ENCODE assay signal across 11 mouse cellular contexts in the genomic region with DNA sequence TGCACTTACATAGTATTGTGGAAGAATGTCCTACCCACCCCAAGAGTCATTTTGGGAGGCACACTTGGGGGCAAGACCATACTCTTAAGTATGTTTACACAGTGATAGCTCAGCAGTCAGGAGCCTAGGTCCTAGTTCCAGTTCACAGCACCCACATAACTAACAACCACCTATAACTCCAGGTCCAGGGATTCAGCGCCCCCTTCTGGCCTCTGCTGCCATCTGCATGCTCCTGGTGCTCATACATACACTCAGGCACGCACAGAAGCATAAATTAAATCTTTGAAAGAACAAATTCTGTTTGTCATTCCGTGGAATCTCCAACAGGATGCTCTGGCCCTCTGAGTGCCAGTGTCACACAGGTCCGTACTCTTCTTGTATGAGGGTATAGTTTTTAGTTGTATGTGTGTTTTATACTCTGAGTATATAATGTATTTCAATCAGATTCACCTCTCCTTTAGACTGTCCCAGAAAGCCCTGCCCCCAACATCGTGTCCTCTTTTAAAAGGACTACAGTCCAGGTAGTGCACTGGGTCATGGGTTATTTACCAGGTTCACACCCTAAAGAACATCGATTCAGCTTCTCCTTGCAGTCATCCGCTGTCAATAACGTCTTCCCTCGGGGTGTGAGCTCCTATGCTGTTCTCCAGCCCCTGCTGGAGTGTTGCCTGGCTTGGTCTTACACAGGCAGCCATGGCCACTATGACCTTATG.
DNase-seq lines count a peak whose midpoint lies in the region; ATAC-seq and TF ChIP-seq lines count a peak whose summit lies in the region.
"Had no signal": no experiment of that assay in that cellular context is flagged by ENCODE, and none has a peak within 500 bp of the region (broad histone marks: within the 10 kb centered on the region; RNA-seq: fewer than 3 reads in every experiment).

No protein-coding gene starts in this region.

- no peak for DNase-seq in hindbrain, embryonic 10.5 days (ENCODE audit: low spot score)
- no peak for DNase-seq in lung, postnatal 0 days (ENCODE audit: low spot score)
- DNase-seq in lung, adult 18-20 months: no peak
- DNase-seq in ES-E14 (ENCODE audit: low read depth, low spot score): no peak
- no peak for DNase-seq in midbrain, postnatal 0 days (ENCODE audit: low spot score)
- no peak for DNase-seq in limb, embryonic 10.5 days (ENCODE audit: low spot score)
- DNase-seq: kidney, adult 18-20 months; right cerebral cortex, postnatal 25 days had no signal

- H3K27ac ChIP-seq in hindbrain, embryonic 15.5 days (replicated peaks): no peak overlapping the region
- H3K27ac ChIP-seq in hindbrain, embryonic 10.5 days: no peak overlapping the region
- no peak overlapping the region for H3K27ac ChIP-seq in lung, postnatal 0 days (ENCODE audit: low read length)
- H3K27ac ChIP-seq in ES-E14 (ENCODE audit: insufficient read depth, low read depth, low read length, poor library complexity, severe bottlenecking): no peak overlapping the region
- H3K27ac ChIP-seq in midbrain, postnatal 0 days (ENCODE audit: low read depth, low read length): no peak overlapping the region
- no peak overlapping the region for H3K27ac ChIP-seq in limb, embryonic 10.5 days
- H3K27ac ChIP-seq: embryonic facial prominence, embryonic 12.5 days; heart, embryonic 15.5 days had no signal

- no peak overlapping the region for H3K4me3 ChIP-seq in hindbrain, embryonic 15.5 days
- H3K4me3 ChIP-seq in hindbrain, embryonic 10.5 days: no peak overlapping the region
- H3K4me3 ChIP-seq in lung, postnatal 0 days (ENCODE audit: low read depth, low read length): no peak overlapping the region
- no peak overlapping the region for H3K4me3 ChIP-seq in ES-E14 (ENCODE audit: insufficient read depth in 1 of 2, low read depth in 1 of 2, low read length in 2 of 2, poor library complexity in 1 of 2, severe bottlenecking in 1 of 2)
- no peak overlapping the region for H3K4me3 ChIP-seq in midbrain, postnatal 0 days (ENCODE audit: low read depth, low read length)
- H3K4me3 ChIP-seq in limb, embryonic 10.5 days: no peak overlapping the region
- H3K4me3 ChIP-seq: embryonic facial prominence, embryonic 12.5 days; heart, embryonic 15.5 days had no signal

- H3K4me2 ChIP-seq in hindbrain, embryonic 15.5 days: no peak overlapping the region
- no peak overlapping the region for H3K4me2 ChIP-seq in lung, postnatal 0 days (replicated peaks; ENCODE audit: low read depth, low read length)
- H3K4me2 ChIP-seq in midbrain, postnatal 0 days (ENCODE audit: low read depth, low read length, poor library complexity, severe bottlenecking): no peak overlapping the region
- H3K4me2 ChIP-seq: embryonic facial prominence, embryonic 12.5 days; heart, embryonic 15.5 days had no signal

- no peak for TF ChIP-seq EP300 in lung, postnatal 0 days (IDR thresholded peaks at IDR 0.05)

- no peaks in the 10 kb centered on the region for H3K36me3 ChIP-seq in hindbrain, embryonic 15.5 days
- H3K36me3 ChIP-seq in hindbrain, embryonic 10.5 days: no peaks in the 10 kb centered on the region
- H3K36me3 ChIP-seq in lung, postnatal 0 days (ENCODE audit: insufficient read depth, low read length): no peaks in the 10 kb centered on the region
- no peaks in the 10 kb centered on the region for H3K36me3 ChIP-seq in ES-E14 (ENCODE audit: control insufficient read depth, insufficient read depth, low read length, poor library complexity, severe bottlenecking)
- H3K36me3 ChIP-seq in midbrain, postnatal 0 days (ENCODE audit: insufficient read depth, low read length): no peaks in the 10 kb centered on the region
- H3K36me3 ChIP-seq in limb, embryonic 10.5 days: peaks cover 3% of the 10 kb centered on the region; the same call in 1 of the 2 replicates
- H3K36me3 ChIP-seq: embryonic facial prominence, embryonic 12.5 days; heart, embryonic 15.5 days had no signal

- H3K9me3 ChIP-seq in hindbrain, embryonic 15.5 days: no peaks in the 10 kb centered on the region
- 0 out of 2 replicates have a peak, but pooled peaks cover 2% of the 10 kb centered on the region for H3K9me3 ChIP-seq in hindbrain, embryonic 10.5 days
- no peaks in the 10 kb centered on the region for H3K9me3 ChIP-seq in lung, postnatal 0 days (ENCODE audit: low read length)
- no peaks in the 10 kb centered on the region for H3K9me3 ChIP-seq in ES-E14 (ENCODE audit: control insufficient read depth, insufficient read depth, low read depth, low read length)
- H3K9me3 ChIP-seq in midbrain, postnatal 0 days (ENCODE audit: low read length): no peaks in the 10 kb centered on the region
- no peaks in the 10 kb centered on the region for H3K9me3 ChIP-seq in limb, embryonic 10.5 days (replicated peaks)
- H3K9me3 ChIP-seq: embryonic facial prominence, embryonic 12.5 days; heart, embryonic 15.5 days had no signal

- in situ Hi-C loops in ES-E14 (cut with MboI; ENCODE audit: low sequenced_read_pairs in 2 of 2, unreplicated experiment in 2 of 2): no loop called here

- 0 out of 2 replicates have a peak, but pooled peaks have one; percentile 19 for ATAC-seq in hindbrain, embryonic 15.5 days (ENCODE audit: low FRiP score, low read depth)
- no peak for ATAC-seq in lung, postnatal 0 days
- ATAC-seq in midbrain, postnatal 0 days (ENCODE audit: low FRiP score): 0 out of 2 replicates have a peak, but pooled peaks have one; percentile 10

- no peak overlapping the region for H3K9ac ChIP-seq in hindbrain, embryonic 15.5 days
- H3K9ac ChIP-seq in lung, postnatal 0 days (replicated peaks; ENCODE audit: low read depth): no peak overlapping the region
- no peak overlapping the region for H3K9ac ChIP-seq in ES-E14 (ENCODE audit: insufficient read depth, low read depth, low read length, poor library complexity, severe bottlenecking)
- no peak overlapping the region for H3K9ac ChIP-seq in midbrain, postnatal 0 days (replicated peaks; ENCODE audit: low read length, poor library complexity, severe bottlenecking)
- H3K9ac ChIP-seq: embryonic facial prominence, embryonic 12.5 days; heart, embryonic 15.5 days had no signal

- WGBS in hindbrain, embryonic 15.5 days: 92% methylated on average over 9 of the region's 9 CpGs
- WGBS in hindbrain, embryonic 10.5 days: 91% methylated on average over 9 of the region's 9 CpGs
- WGBS in lung, postnatal 0 days: 85% methylated on average over 9 of the region's 9 CpGs
- WGBS in midbrain, postnatal 0 days: 93% methylated on average over 9 of the region's 9 CpGs
- WGBS in limb, embryonic 10.5 days: 91% methylated on average over 9 of the region's 9 CpGs

- H3K27me3 ChIP-seq in hindbrain, embryonic 15.5 days: no peaks in the 10 kb centered on the region
- no peaks in the 10 kb centered on the region for H3K27me3 ChIP-seq in hindbrain, embryonic 10.5 days (ENCODE audit: insufficient read depth, poor library complexity, severe bottlenecking)
- H3K27me3 ChIP-seq in lung, postnatal 0 days (replicated peaks; ENCODE audit: insufficient read depth, low read length): no peaks in the 10 kb centered on the region
- no peaks in the 10 kb centered on the region for H3K27me3 ChIP-seq in midbrain, postnatal 0 days (ENCODE audit: insufficient read depth, low read length)
- H3K27me3 ChIP-seq in limb, embryonic 10.5 days (ENCODE audit: low read depth, poor library complexity, severe bottlenecking): no peaks in the 10 kb centered on the region
- H3K27me3 ChIP-seq: embryonic facial prominence, embryonic 12.5 days; heart, embryonic 15.5 days had no signal

- peak; percentile 26 for TF ChIP-seq CTCF in lung, postnatal 0 days (IDR thresholded peaks at IDR 0.05)
- TF ChIP-seq CTCF in midbrain, postnatal 0 days (IDR thresholded peaks at IDR 0.05): peak; percentile 44

- peaks cover 22% of the 10 kb centered on the region for H3K4me1 ChIP-seq in hindbrain, embryonic 15.5 days (replicated peaks)
- peaks cover 12% of the 10 kb centered on the region; the same call in 1 of the 2 replicates for H3K4me1 ChIP-seq in hindbrain, embryonic 10.5 days (replicated peaks)
- H3K4me1 ChIP-seq in lung, postnatal 0 days (ENCODE audit: insufficient read depth, low read depth, low read length): no peaks in the 10 kb centered on the region
- H3K4me1 ChIP-seq in ES-E14 (ENCODE audit: control insufficient read depth in 2 of 2, insufficient read depth in 2 of 2, low read length in 2 of 2, poor library complexity in 1 of 2): 0 out of 4 replicates have a peak, but pooled peaks cover 0 to 3% of the 10 kb centered on the region in 2 experiments
- no peaks in the 10 kb centered on the region for H3K4me1 ChIP-seq in midbrain, postnatal 0 days (ENCODE audit: insufficient read depth, low read length)
- H3K4me1 ChIP-seq in limb, embryonic 10.5 days: peaks cover 19% of the 10 kb centered on the region; the same call in 1 of the 2 replicates

TF ChIP-seq in ES-E14, 5 proteins besides CTCF, POLR2A, EP300 and RAD21:
- TF ChIP-seq MAFK (IDR thresholded peaks at IDR 0.05; ENCODE audit: insufficient read depth, low read depth, low read length) (no peak), ZC3H11A (IDR thresholded peaks at IDR 0.05; ENCODE audit: borderline replicate concordance, low read depth, low read length) (0 out of 2 replicates have a peak, but pooled peaks have one; percentile 5)
